Mouse (Mus musculus) adrenal gland, adult 18-20 months (tissue): ENCODE data around the gene Cpd. TPM values are rescaled to one million over a fixed set of nuclear protein-coding genes. Genes with fewer than 3 reads are reported as not detected.

Source experiments
- DNase-seq, 2 experiments: peaks; one replicate each; pipeline ENCODE4 v3.0.0; 2021 to 2022; ENCODE audit warnings: low spot score in 2 of 2
- total RNA-seq, 2 experiments: library from RNA; stranded (reverse); gene quantifications; 1 replicate in 1 of 2; 2 replicates in 1 of 2; pipeline ENCODE4 v1.2.3; 2021

Gene Cpd
- total RNA-seq, 2 experiments from 2014 or later, result 29.8 to 39.1 TPM

DNA sequence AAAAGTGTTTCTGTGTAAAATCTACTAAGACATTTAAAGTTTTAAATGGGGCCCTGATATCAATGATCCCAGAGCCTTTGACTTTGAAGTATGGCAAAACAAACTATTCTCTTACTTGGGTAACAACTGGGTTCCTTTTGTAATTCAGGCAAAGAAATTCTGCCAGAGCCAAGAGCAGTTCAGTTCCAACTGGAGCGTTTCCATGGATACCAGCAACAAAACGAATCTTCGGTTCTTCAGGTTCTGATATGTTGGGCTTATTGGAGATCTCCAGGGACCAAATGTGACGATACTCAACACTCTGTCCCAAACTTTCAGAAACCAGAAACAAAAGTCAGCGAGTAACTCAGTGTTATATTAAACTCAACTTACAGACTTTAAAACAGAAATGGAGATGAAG lies 51.5 kb downstream of the Cpd start:
- no peak for DNase-seq

DNA sequence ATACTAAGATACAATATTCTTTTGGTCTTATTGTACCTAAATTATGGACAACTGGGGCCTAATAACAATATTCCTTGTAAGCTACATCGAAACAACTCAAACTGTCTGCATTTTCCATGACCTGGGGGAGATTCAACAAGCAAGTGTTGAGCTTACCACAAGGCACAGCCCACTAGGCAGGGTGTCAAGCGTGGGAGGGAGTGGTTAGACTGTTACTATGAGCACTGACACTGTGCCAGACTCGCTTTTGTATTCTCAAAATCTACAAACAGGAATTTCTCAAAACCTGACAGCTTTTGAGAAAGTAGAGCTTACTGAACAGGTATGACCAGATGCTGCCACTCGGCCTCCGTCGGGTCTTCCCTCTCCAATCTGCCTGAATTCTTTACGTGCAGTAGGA lies 55.5 kb downstream of the Cpd start:
- DNase-seq, result no peak

- peak; percentile 15 to 29 for DNase-seq
These were observed 57.6 kb downstream of the Cpd start for GRCm38 (mm10) chr11:76789252-76789651.

- no peak for DNase-seq
These were observed 71.3 kb downstream of the Cpd start for GRCm38 (mm10) chr11:76775533-76775932.

DNA sequence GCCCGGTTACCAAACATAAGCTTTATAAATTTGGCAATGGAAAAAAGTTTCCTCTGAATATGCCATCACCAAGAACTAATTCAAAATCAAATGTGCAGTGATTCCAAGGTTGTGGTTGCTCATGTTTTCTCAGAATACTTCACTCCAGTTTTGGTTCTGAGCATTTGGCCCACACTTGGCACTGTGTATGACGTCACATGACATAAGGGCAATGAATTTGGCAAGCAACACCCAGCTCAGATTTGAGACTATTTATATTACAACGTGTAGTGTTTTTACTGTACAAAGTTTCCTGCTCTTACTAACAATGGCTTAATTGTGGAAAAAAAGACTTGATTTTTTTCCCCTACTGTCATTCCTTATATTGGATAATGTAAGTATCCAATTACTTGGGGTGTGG lies 73.0 kb downstream of the Cpd start:
- DNase-seq, result no peak

DNA sequence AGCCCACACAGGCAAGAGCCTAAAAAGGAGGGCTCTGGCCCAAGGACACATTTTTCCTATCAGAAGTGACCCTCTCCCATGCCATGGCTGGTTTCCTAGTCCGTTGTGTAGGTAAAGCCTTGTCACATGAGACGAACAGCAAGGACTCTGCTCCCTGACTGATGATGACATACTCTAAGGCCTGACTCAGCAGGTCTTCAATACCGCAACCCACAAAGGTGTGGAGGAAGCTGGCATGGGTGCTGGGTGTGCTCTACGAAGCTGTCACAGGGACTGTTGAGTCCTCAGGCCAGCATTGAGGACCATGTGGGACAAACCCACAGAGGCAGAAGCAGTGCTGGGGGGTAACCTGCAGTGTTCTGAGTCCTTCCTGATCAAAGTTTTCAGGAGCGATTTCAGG lies 76.3 kb downstream of the Cpd start:
- no peak for DNase-seq

DNA sequence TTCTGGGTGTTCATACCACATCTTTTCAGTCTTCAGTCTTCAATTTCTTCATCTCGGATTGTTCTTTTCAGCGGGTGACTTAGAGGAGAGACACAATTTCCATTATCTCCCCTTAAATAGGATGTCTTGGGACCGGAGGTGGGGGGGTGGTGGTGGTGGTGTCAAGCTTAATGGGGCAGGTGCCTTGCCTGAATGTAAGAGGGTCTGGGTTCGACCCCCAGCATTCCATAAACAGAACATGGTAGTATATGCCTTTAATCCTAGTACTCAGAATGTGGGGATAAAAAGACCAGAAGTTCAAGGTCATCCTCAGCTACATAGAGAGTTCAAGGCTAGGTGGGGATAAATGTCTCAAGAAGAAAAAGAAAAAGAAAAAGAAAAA lies 83.1 kb downstream of the Cpd start:
- DNase-seq, result no peak

DNA sequence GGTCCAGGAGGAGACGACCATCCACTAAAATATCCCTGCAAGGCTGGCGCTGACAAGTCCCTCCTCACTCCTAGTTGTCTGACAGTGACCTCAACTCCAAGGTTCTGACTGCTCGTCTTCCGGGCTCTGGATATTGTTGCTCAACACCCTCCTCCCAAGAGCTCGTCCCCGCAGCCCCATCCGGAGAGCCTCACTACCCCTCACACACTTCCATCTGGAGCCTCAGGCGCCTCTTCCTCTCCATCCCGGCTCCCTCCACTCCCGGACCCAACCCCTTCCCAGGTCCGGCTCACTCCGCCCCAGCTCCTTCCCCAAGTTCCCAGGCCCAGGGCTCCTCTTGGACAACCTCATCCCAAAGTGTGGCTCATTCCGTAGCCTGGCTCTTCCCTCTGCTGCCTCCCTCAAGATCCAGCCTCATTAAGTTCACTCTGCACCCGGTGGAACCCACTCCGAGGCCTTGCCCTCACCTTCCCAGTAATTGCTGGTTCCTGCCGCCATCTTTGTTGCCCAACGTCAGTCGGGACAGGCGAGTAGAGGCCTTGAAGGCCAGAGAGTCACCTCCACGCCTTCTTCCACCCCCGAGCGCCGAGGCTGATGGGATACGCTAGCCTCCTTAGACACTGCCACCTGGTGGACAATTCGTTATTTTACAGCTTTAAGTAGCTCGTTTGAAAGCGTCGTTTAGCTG lies 83.6 kb downstream of the Cpd start, which contains the start of gene Gosr1:
TSS of gene Gosr1 (minus strand) at position 527 of the 688 bp plus-strand sequence.
- DNase-seq, result peak; percentile 81 to 85

- DNase-seq, result no peak
These were observed 94.5 kb downstream of the Cpd start for GRCm38 (mm10) chr11:76752276-76752675.

DNA sequence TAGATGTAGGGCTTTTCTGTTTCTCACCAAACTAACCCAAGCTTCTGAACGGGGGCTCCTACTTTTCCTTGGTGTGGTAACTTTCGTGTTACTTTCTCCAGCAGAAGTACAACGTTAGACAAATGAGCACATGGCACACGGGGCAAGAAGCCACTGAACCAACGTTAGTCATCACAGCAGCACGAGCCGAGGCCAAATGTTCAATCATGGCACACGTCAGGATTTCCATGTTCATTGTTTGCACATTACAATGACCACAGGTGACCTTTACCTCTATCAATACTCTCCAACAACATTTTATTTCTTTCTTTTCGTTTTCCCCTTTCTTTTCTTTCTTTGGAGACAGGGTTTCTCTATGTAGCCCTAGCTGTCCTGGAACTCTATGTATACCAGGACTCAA lies 98.0 kb downstream of the Cpd start:
- no peak for DNase-seq

- DNase-seq, result no peak
These were observed 100.9 kb downstream of the Cpd start for GRCm38 (mm10) chr11:76745921-76746320.

- no peak for DNase-seq
These were observed 102.3 kb downstream of the Cpd start for GRCm38 (mm10) chr11:76744550-76744949.

DNA sequence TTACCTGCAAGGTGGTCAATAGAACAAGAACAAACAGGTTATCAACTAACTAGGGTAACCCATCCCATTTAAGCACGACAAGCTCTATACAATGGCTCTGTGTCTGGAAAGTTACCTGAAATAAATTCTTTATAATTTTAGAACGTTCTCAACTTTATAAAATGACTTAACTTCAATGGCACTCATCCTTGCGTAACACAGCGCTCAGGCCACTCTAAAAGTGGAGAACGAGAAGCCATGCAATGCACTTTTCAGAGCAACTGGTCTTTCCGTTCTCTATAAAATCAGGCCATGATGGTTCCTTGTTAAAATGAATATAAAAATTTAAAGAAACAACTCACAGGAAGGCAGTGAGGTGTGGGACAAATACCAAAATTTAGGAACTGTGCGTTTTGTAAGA lies 104.3 kb downstream of the Cpd start:
- no peak for DNase-seq

GRCm38 (mm10) chr11:76739125-76739524 lies 107.7 kb downstream of the Cpd start:
- DNase-seq, result no peak

DNA sequence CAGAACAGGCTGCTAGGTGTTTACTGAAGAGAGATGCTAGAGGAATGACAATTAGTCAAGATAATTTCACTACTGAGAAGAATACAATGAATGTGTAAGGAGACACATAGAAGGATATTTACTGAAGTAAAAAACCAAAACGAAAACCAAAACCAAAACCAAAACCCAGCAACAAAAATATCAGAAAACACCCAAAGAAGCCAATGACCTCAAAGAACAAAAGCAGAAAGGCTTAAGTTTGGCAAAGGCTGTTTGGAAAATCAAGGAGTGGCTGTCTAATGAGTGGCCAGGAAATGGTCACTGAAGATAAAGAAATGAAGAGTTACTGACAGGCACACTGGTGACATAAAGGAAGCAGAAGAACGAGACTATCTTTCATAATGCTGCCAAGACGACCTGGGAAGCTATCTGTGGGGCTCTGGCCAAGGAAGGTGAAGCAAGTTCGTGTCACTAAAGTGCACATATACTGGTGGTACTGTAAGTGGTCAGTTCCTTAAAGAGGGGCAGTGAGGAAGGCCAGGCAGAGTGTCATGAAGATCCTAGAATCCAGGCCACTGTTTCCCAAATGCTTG lies 111.0 kb downstream of the Cpd start:
- no peak for DNase-seq

DNA sequence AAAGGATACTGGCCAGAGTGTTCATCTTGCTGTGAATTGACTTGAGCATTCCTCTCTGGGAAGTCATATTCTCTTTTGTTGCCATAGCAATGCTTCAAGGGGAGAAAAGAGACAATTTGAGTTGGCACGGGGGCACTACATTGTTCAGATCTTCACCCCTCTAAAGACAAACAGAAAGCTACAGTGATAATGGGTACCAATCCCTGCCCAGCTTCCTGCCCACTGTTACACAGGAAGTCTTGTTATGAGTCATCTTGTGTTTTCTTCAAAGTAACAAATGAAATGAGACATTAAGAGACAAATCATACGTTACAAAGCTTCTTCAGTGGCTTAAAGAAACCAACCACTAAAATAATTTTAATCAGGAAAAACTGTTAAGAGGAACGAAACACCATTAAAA lies 112.3 kb downstream of the Cpd start:
- no peak for DNase-seq

DNA sequence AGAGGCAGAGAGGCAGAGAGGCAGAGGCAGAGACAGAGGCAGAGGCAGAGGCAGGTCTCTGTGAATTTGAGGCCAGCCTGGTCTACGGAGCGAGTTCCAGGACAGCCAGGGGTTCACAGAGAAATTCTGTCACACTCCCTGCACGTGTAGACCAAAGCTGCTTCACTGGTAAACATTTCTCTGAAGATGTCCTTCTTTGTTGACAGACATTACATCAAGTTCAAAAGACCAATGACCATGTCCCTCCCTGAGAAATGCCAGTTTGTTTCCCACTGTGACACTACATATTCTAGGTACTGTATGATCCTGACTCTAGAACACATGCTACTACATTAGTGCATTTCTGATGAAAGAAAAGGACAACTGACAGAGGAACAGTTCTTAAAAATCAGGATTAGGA lies 116.2 kb downstream of the Cpd start:
- DNase-seq, result no peak

Other genes starting within 250 kb of the Cpd start
- 10 to 100 TPM; 55.4 to 56.2 TPM for gene Abr, start 224.7 kb downstream of the Cpd start, total RNA-seq
- not detected for gene Bhlha9, start 174.5 kb downstream of the Cpd start, total RNA-seq
- 100 to 1,000 TPM in 1 of 2 experiments, 10 to 100 TPM in 1; 20.9 to 145 TPM for gene Trarg1, start 167.2 kb downstream of the Cpd start, total RNA-seq
- 10 to 100 TPM; 64.3 to 69.6 TPM for gene Gosr1, start 83.4 kb downstream of the Cpd start, total RNA-seq
- under 1 TPM; 0.29 to 0.83 TPM for gene Tmigd1, start 55.1 kb upstream of the Cpd start, total RNA-seq
- 10 to 100 TPM; 40.3 to 47.8 TPM for gene Blmh, start 77.8 kb upstream of the Cpd start, total RNA-seq
- gene Slc6a4, start 151.6 kb upstream of the Cpd start, total RNA-seq, result 10 to 100 TPM; 40.7 to 45.6 TPM
- gene Nsrp1, start 231.4 kb upstream of the Cpd start, total RNA-seq, result 10 to 100 TPM; 21.0 to 28.0 TPM